Mouse (Mus musculus) small intestine, adult 2 months (tissue): ENCODE measurements around the gene Fbxl16.

Experiments used
- CTCF ChIP-seq: fragments of 200-500 bp; IDR thresholded peaks from 2 replicates; pipeline ENCODE4 v1.5.1; 2012; ENCODE audit warnings: low read depth, mild to moderate bottlenecking, control low read depth, inconsistent platforms, low read length, moderate library complexity, mixed read lengths; ENCODE audit not compliant: insufficient replicate concordance, insufficient read length; ENCODE audit errors: extremely low read depth
- POLR2A ChIP-seq: fragments of 200-500 bp; IDR thresholded peaks from 2 replicates; pipeline ENCODE4 v1.6.1; 2012; ENCODE audit warnings: low read depth, mild to moderate bottlenecking, control low read depth, inconsistent platforms, low read length, moderate library complexity

- TF ChIP-seq CTCF (no peak), POLR2A (no peak)
Observed at GRCm38 (mm10) chr17:25769331-25769730, 39.6 kb upstream of the Fbxl16 start.
